Mouse (Mus musculus) thymus, adult 2 months (tissue): ENCODE results near the gene Dlgap1. TPM values are rescaled to one million over a fixed set of nuclear protein-coding genes. Genes with fewer than 3 reads are reported as not detected.

Experiments
- DNase-seq: peaks from one replicate; pipeline ENCODE4 v3.0.0; 2021
- H3K27ac ChIP-seq: fragments of 200-500 bp; 2 replicates; pipeline ENCODE4 v1.5.1; 2012; ENCODE audit warnings: low read length, control low read depth; ENCODE audit not compliant: control insufficient read depth, insufficient read depth
- H3K27me3 ChIP-seq: fragments of 200-500 bp; 2 replicates; pipeline ENCODE4 v1.6.1; 2012; ENCODE audit warnings: mild to moderate bottlenecking, low read length, moderate library complexity, mixed read lengths; ENCODE audit not compliant: control insufficient read depth, insufficient read depth
- H3K36me3 ChIP-seq: fragments of 200-500 bp; 2 replicates; pipeline ENCODE4 v1.6.1; 2012; ENCODE audit warnings: mild to moderate bottlenecking, low read length, moderate library complexity; ENCODE audit not compliant: control insufficient read depth, insufficient read depth
- H3K4me1 ChIP-seq: fragments of 200-500 bp; replicated peaks from 2 replicates; pipeline ENCODE4 v1.6.1; 2012; ENCODE audit warnings: low read length; ENCODE audit not compliant: control insufficient read depth, insufficient read depth
- H3K4me3 ChIP-seq: fragments of 200-500 bp; 2 replicates; pipeline ENCODE4 v1.5.1; 2012; ENCODE audit warnings: mild to moderate bottlenecking, low read length, control low read depth, moderate library complexity; ENCODE audit not compliant: control insufficient read depth, insufficient read depth
- CTCF ChIP-seq: fragments of 200-500 bp; IDR thresholded peaks from 2 replicates; pipeline ENCODE4 v1.5.1; 2012; ENCODE audit warnings: mild to moderate bottlenecking, control low read depth, low read length, moderate library complexity, borderline replicate concordance; ENCODE audit not compliant: control insufficient read depth, poor library complexity, insufficient read depth; ENCODE audit errors: extremely low read depth
- POLR2A ChIP-seq: fragments of 200-500 bp; IDR thresholded peaks from 2 replicates; pipeline ENCODE4 v1.6.1; 2012; ENCODE audit warnings: mild to moderate bottlenecking, low read length, control low read depth, moderate library complexity; ENCODE audit not compliant: control insufficient read depth, poor library complexity, insufficient read depth; ENCODE audit errors: extremely low read depth
- WGBS: fragments of 180-500 bp; shearing (Covaris S2); methylation state at CpG from one replicate; pipeline ENCODE4 v1.1.7; 2018; 5-methylcytosine and 5-hydroxymethylcytosine counted together
- polyA plus RNA-seq: library from polyadenylated mRNA; depleted of rRNA; stranded (reverse); fragments of >200 nt; gene quantifications from 2 replicates; pipeline ENCODE4 v1.2.3, GENCODE M21; 2012

Gene Dlgap1
- polyA plus RNA-seq, 1 experiment: 0.32 TPM

- Histone ChIP-seq H3K4me3 (no peak overlapping the region), H3K4me1 (no peaks in the 10 kb centered on the region), H3K27ac (no peak overlapping the region), H3K36me3 (no peaks in the 10 kb centered on the region), H3K27me3 (no peaks in the 10 kb centered on the region)
- 94% methylated on average over 13 of the region's 13 CpGs for WGBS
- no peak for DNase-seq
- TF ChIP-seq CTCF (no peak), POLR2A (no peak)
These were observed 705.1 kb downstream of the Dlgap1 start for GRCm38 (mm10) chr17:70673985-70674384.

- TF ChIP-seq POLR2A (no peak), CTCF (no peak)
- Histone ChIP-seq H3K4me1 (no peaks in the 10 kb centered on the region), H3K4me3 (no peak overlapping the region), H3K27ac (no peak overlapping the region), H3K27me3 (no peaks in the 10 kb centered on the region), H3K36me3 (no peaks in the 10 kb centered on the region)
- no peak for DNase-seq
- WGBS: 79% methylated on average over 2 of the region's 2 CpGs
These were observed 707.6 kb downstream of the Dlgap1 start for GRCm38 (mm10) chr17:70676522-70676921.

GRCm38 (mm10) chr17:70683561-70684167, 714.8 kb downstream of the Dlgap1 start:
- no peak overlapping the region for H3K4me3 ChIP-seq
- H3K36me3 ChIP-seq: no peaks in the 10 kb centered on the region
- peak; percentile 58 for DNase-seq
- 17% methylated on average over 15 of the region's 15 CpGs for WGBS
- TF ChIP-seq POLR2A (no peak), CTCF (peak; percentile 90; the same call in 1 of the 2 replicates)
- H3K27me3 ChIP-seq: no peaks in the 10 kb centered on the region
- no peaks in the 10 kb centered on the region for H3K4me1 ChIP-seq
- H3K27ac ChIP-seq: no peak overlapping the region

- Histone ChIP-seq H3K27ac (no peak overlapping the region), H3K27me3 (no peaks in the 10 kb centered on the region), H3K36me3 (no peaks in the 10 kb centered on the region), H3K4me3 (no peak overlapping the region), H3K4me1 (no peaks in the 10 kb centered on the region)
- TF ChIP-seq POLR2A (no peak), CTCF (no peak)
- no peak for DNase-seq
- 88% methylated on average over 6 of the region's 6 CpGs for WGBS
These were observed 721.3 kb downstream of the Dlgap1 start for GRCm38 (mm10) chr17:70690174-70690573.

- Histone ChIP-seq H3K4me1 (no peaks in the 10 kb centered on the region), H3K27me3 (no peaks in the 10 kb centered on the region), H3K27ac (no peak overlapping the region), H3K4me3 (no peak overlapping the region), H3K36me3 (no peaks in the 10 kb centered on the region)
- no peak for DNase-seq
- TF ChIP-seq CTCF (no peak), POLR2A (no peak)
- WGBS: 84% methylated on average over 8 of the region's 8 CpGs
These were observed 721.7 kb downstream of the Dlgap1 start for GRCm38 (mm10) chr17:70690598-70690997.

- Histone ChIP-seq H3K4me3 (no peak overlapping the region), H3K27ac (no peak overlapping the region), H3K4me1 (peaks cover 11% of the 10 kb centered on the region), H3K36me3 (no peaks in the 10 kb centered on the region), H3K27me3 (no peaks in the 10 kb centered on the region; the same call in 1 of the 2 replicates)
- WGBS: 2% methylated on average over 28 of the region's 28 CpGs
- peak; percentile 79 for DNase-seq
- TF ChIP-seq CTCF: peak; percentile 76; the same call in 1 of the 2 replicates
- no peak for TF ChIP-seq POLR2A
These were observed 738.3 kb downstream of the Dlgap1 start for GRCm38 (mm10) chr17:70706976-70707818.

GRCm38 (mm10) chr17:70707819-70708140, 738.9 kb downstream of the Dlgap1 start:
- TF ChIP-seq CTCF (no peak), POLR2A (no peak)
- no peak overlapping the region for H3K4me3 ChIP-seq
- 25% methylated on average over 6 of the region's 6 CpGs for WGBS
- no peaks in the 10 kb centered on the region; the same call in 1 of the 2 replicates for H3K27me3 ChIP-seq
- H3K36me3 ChIP-seq: no peaks in the 10 kb centered on the region
- peaks cover 11% of the 10 kb centered on the region for H3K4me1 ChIP-seq
- H3K27ac ChIP-seq: no peak overlapping the region
- DNase-seq: no peak
